Mouse (Mus musculus) myocyte (in vitro differentiated cells): ENCODE measurements around the gene Colec11.

Source experiments
- CEBPB ChIP-seq: IDR thresholded peaks from 2 replicates; pipeline ENCODE4 v1.6.1; 2011; ENCODE audit warnings: mild to moderate bottlenecking, moderate library complexity; ENCODE audit not compliant: poor library complexity, insufficient read depth, severe bottlenecking
- MYOD1 ChIP-seq, 3 experiments: IDR thresholded peaks; one replicate each; pipeline ENCODE4 v1.6.1; 2011; ENCODE audit warnings: control low read depth in 2 of 3, low read depth in 2 of 3, mild to moderate bottlenecking in 2 of 3, moderate library complexity in 1 of 3; ENCODE audit not compliant: insufficient read length in 2 of 3, control insufficient read depth in 1 of 3
- POLR2A ChIP-seq: IDR thresholded peaks from one replicate; pipeline ENCODE4 v1.6.1; 2011; ENCODE audit warnings: low read depth, mild to moderate bottlenecking, control low read depth, moderate library complexity; ENCODE audit not compliant: insufficient read length

- TF ChIP-seq POLR2A (no peak), CEBPB (no peak), MYOD1 (IDR thresholded peaks at IDR 0.05; ENCODE audit: control insufficient read depth in 1 of 3, insufficient read length in 2 of 3, low read depth in 2 of 3) (no peak)
Measured at GRCm38 (mm10) chr12:28624251-28624650, 1.1 kb upstream of the Colec11 start.
